Mouse (Mus musculus): ENCODE data around the gene Dkkl1. TPM values are rescaled to one million over a fixed set of nuclear protein-coding genes. Genes with fewer than 3 reads are reported as not detected.

Dkkl1 gene
- polyA plus RNA-seq, 1 experiment from 2014 or later = 1.5 TPM

DNA sequence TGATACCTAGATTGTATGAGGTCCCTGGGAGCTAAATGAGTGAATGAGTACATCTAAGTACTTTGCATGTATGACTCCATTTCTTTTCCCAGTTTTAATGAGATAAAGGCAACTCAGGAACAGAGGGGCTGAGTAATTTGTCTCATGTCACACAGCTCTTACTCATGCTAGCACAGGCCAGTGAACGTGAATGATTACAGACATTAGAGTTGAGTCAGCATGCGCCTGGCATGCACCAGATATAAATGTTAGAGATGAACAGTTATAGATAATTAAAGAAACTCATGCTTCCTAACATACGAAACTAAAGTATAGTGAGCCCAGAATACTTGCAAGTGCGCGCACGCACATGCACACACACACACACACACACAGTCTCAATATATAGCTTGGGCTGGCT lies 21.8 kb downstream of the Dkkl1 start:
- no peak for ATAC-seq (ENCODE audit: low read depth)
- H3K4me3 ChIP-seq (ENCODE audit: low read depth, low read length) = no peak overlapping the region
- H3K9me3 ChIP-seq (replicated peaks; ENCODE audit: control insufficient read depth, low read length) = no peaks in the 10 kb centered on the region
- no peaks in the 10 kb centered on the region for H3K36me3 ChIP-seq (ENCODE audit: control insufficient read depth, insufficient read depth)
- no peak overlapping the region for H3K4me2 ChIP-seq (ENCODE audit: low read depth, low read length)
- H3K27ac ChIP-seq (ENCODE audit: low read length) = no peak overlapping the region
- H3K9ac ChIP-seq (ENCODE audit: low read depth, low read length) = no peak overlapping the region
- 64% methylated on average over 6 of the region's 6 CpGs for WGBS (ENCODE audit: insufficient replicate concordance)
- peaks cover 34% of the 10 kb centered on the region for H3K27me3 ChIP-seq (ENCODE audit: control insufficient read depth, insufficient read depth, low read depth, low read length)
- H3K4me1 ChIP-seq (ENCODE audit: control insufficient read depth, low read depth, low read length) = no peaks in the 10 kb centered on the region

- Histone ChIP-seq H3K9me3 (replicated peaks; ENCODE audit: control insufficient read depth, low read length) (no peaks in the 10 kb centered on the region), H3K4me1 (ENCODE audit: control insufficient read depth, low read depth, low read length) (no peaks in the 10 kb centered on the region), H3K4me2 (ENCODE audit: low read depth, low read length) (no peak overlapping the region), H3K27me3 (ENCODE audit: control insufficient read depth, insufficient read depth, low read depth, low read length) (peaks cover 39% of the 10 kb centered on the region), H3K27ac (ENCODE audit: low read length) (no peak overlapping the region), H3K4me3 (ENCODE audit: low read depth, low read length) (no peak overlapping the region), H3K36me3 (ENCODE audit: control insufficient read depth, insufficient read depth) (no peaks in the 10 kb centered on the region), H3K9ac (ENCODE audit: low read depth, low read length) (no peak overlapping the region)
- 49% methylated on average over 16 of the region's 16 CpGs for WGBS (ENCODE audit: insufficient replicate concordance)
- ATAC-seq (ENCODE audit: low read depth) = no peak
Measured at GRCm38 (mm10) chr7:45189600-45189999, 22.3 kb downstream of the Dkkl1 start.

GRCm38 (mm10) chr7:45185921-45186320 lies 26.0 kb downstream of the Dkkl1 start:
- Histone ChIP-seq H3K4me2 (ENCODE audit: low read depth, low read length) (no peak overlapping the region), H3K9ac (ENCODE audit: low read depth, low read length) (no peak overlapping the region), H3K4me1 (ENCODE audit: control insufficient read depth, low read depth, low read length) (peaks cover 10% of the 10 kb centered on the region), H3K27me3 (ENCODE audit: control insufficient read depth, insufficient read depth, low read depth, low read length) (peaks cover 70% of the 10 kb centered on the region), H3K9me3 (replicated peaks; ENCODE audit: control insufficient read depth, low read length) (no peaks in the 10 kb centered on the region), H3K4me3 (ENCODE audit: low read depth, low read length) (no peak overlapping the region), H3K36me3 (ENCODE audit: control insufficient read depth, insufficient read depth) (no peaks in the 10 kb centered on the region), H3K27ac (ENCODE audit: low read length) (no peak overlapping the region)
- no peak for ATAC-seq (ENCODE audit: low read depth)
- WGBS (ENCODE audit: insufficient replicate concordance) = 62% methylated on average over 7 of the region's 7 CpGs

- no peak overlapping the region for H3K27ac ChIP-seq (ENCODE audit: low read length)
- H3K4me2 ChIP-seq (ENCODE audit: low read depth, low read length) = no peak overlapping the region
- H3K27me3 ChIP-seq (ENCODE audit: control insufficient read depth, insufficient read depth, low read depth, low read length) = peaks cover 82% of the 10 kb centered on the region
- H3K36me3 ChIP-seq (ENCODE audit: control insufficient read depth, insufficient read depth) = no peaks in the 10 kb centered on the region
- H3K4me3 ChIP-seq (ENCODE audit: low read depth, low read length) = no peak overlapping the region
- H3K9ac ChIP-seq (ENCODE audit: low read depth, low read length) = no peak overlapping the region
- H3K4me1 ChIP-seq (ENCODE audit: control insufficient read depth, low read depth, low read length) = peaks cover 10% of the 10 kb centered on the region
- no peaks in the 10 kb centered on the region for H3K9me3 ChIP-seq (replicated peaks; ENCODE audit: control insufficient read depth, low read length)
- WGBS (ENCODE audit: insufficient replicate concordance) = 45% methylated on average over 7 of the region's 7 CpGs
- no peak for ATAC-seq (ENCODE audit: low read depth)
Measured at GRCm38 (mm10) chr7:45183672-45184071, 28.3 kb downstream of the Dkkl1 start.

DNA sequence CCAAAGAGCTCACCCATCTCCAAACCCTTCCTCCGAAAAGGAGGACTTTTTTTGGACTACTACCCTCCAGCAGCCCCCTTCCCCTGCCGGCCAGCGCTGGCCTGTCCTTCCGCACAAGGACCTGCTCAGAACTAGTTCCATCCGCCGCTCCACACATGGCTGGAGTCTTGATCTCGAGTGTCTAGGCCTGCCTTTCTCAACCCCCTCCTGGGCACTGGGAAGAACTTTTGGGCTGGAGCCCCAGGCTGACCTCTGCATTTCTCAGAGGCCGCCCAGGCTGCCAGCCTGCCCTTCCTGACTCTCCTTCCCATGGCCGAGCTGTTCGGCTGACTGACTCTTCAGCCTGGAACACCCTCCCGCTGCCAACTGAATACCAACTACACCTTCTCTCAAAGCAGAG lies 29.3 kb downstream of the Dkkl1 start:
- WGBS (ENCODE audit: insufficient replicate concordance) = 12% methylated on average over 11 of the region's 11 CpGs
- H3K4me2 ChIP-seq (ENCODE audit: low read depth, low read length) = peak overlapping the region; percentile 71
- no peak for ATAC-seq (ENCODE audit: low read depth)
- H3K27ac ChIP-seq (ENCODE audit: low read length) = no peak overlapping the region
- H3K4me3 ChIP-seq (ENCODE audit: low read depth, low read length) = peak overlapping the region; percentile 27
- peaks cover 93% of the 10 kb centered on the region for H3K27me3 ChIP-seq (ENCODE audit: control insufficient read depth, insufficient read depth, low read depth, low read length)
- H3K9me3 ChIP-seq (replicated peaks; ENCODE audit: control insufficient read depth, low read length) = no peaks in the 10 kb centered on the region
- H3K9ac ChIP-seq (ENCODE audit: low read depth, low read length) = no peak overlapping the region
- no peaks in the 10 kb centered on the region for H3K36me3 ChIP-seq (ENCODE audit: control insufficient read depth, insufficient read depth)
- peaks cover 10% of the 10 kb centered on the region for H3K4me1 ChIP-seq (ENCODE audit: control insufficient read depth, low read depth, low read length)

- WGBS (ENCODE audit: insufficient replicate concordance) = 0% methylated on average over 34 of the region's 34 CpGs
Measured at GRCm38 (mm10) chr7:45182199-45182601, 29.7 kb downstream of the Dkkl1 start.

GRCm38 (mm10) chr7:45181540-45181939 lies 30.4 kb downstream of the Dkkl1 start:
- H3K9me3 ChIP-seq (replicated peaks; ENCODE audit: control insufficient read depth, low read length) = no peaks in the 10 kb centered on the region

More at GRCm38 (mm10) chr7:45182199-45182601, 29.7 kb downstream of the Dkkl1 start:
- Histone ChIP-seq H3K27me3 (ENCODE audit: control insufficient read depth, insufficient read depth, low read depth, low read length) (peaks cover 96% of the 10 kb centered on the region), H3K4me1 (ENCODE audit: control insufficient read depth, low read depth, low read length) (peaks cover 10% of the 10 kb centered on the region), H3K9ac (ENCODE audit: low read depth, low read length) (no peak overlapping the region), H3K9me3 (replicated peaks; ENCODE audit: control insufficient read depth, low read length) (no peaks in the 10 kb centered on the region), H3K4me3 (ENCODE audit: low read depth, low read length) (peak overlapping the region; percentile 47), H3K4me2 (ENCODE audit: low read depth, low read length) (peak overlapping the region; percentile 71), H3K36me3 (ENCODE audit: control insufficient read depth, insufficient read depth) (no peaks in the 10 kb centered on the region), H3K27ac (ENCODE audit: low read length) (no peak overlapping the region)
- peak; percentile 94 for ATAC-seq (ENCODE audit: low read depth)

DNA sequence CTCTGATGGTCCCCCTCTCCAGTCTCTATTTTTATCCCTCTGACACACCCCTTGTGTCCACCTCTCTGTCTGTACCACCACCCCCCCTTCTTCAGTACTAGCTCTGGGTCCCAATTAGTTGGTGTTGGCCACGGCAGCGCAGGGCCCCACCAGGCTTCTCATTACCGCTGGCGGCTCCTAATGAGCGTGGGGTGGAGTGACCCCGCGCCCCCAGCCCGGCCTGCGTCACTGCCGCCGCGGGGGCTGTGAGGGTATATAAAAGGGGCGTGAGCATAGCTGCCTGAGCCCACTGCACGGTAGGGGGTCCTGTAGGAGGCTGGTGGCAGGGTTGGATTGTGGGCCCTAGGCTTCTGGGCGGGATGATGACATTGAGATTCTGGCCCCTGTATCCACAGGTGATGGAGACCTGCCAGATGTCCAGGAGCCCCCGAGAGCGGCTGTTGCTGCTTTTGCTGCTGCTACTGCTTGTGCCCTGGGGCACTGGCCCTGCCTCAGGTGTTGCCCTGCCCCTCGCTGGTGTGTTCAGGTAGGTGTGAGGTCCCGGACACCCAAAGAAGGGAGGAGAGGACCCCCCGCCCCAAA lies 31.0 kb downstream of the Dkkl1 start, which contains the start of gene Pth2:
TSS of gene Pth2 (plus strand) at position 100 of the 582 bp plus-strand sequence.
- no peak within 1 kb of the TSS for H3K9ac ChIP-seq (ENCODE audit: low read depth, low read length)
- peak within 1 kb of the TSS; percentile 71 for H3K4me2 ChIP-seq (ENCODE audit: low read depth, low read length)
- H3K27me3 ChIP-seq (ENCODE audit: control insufficient read depth, insufficient read depth, low read depth, low read length) = peaks cover 96% of the 10 kb centered on the region
- WGBS (ENCODE audit: insufficient replicate concordance) = 22% methylated on average over 20 of the region's 20 CpGs
- peaks cover 10% of the 10 kb centered on the region for H3K4me1 ChIP-seq (ENCODE audit: control insufficient read depth, low read depth, low read length)
- no peaks in the 10 kb centered on the region for H3K36me3 ChIP-seq (ENCODE audit: control insufficient read depth, insufficient read depth)
- H3K27ac ChIP-seq (ENCODE audit: low read length) = no peak within 1 kb of the TSS
- H3K9me3 ChIP-seq (replicated peaks; ENCODE audit: control insufficient read depth, low read length) = no peaks in the 10 kb centered on the region
- peak within 1 kb of the TSS; percentile 47; the same call in 1 of the 2 replicates for H3K4me3 ChIP-seq (ENCODE audit: low read depth, low read length)
- ATAC-seq (ENCODE audit: low read depth) = no peak

More at GRCm38 (mm10) chr7:45181540-45181939, 30.4 kb downstream of the Dkkl1 start:
- Histone ChIP-seq H3K27me3 (ENCODE audit: control insufficient read depth, insufficient read depth, low read depth, low read length) (peaks cover 96% of the 10 kb centered on the region), H3K4me1 (ENCODE audit: control insufficient read depth, low read depth, low read length) (peaks cover 10% of the 10 kb centered on the region), H3K36me3 (ENCODE audit: control insufficient read depth, insufficient read depth) (no peaks in the 10 kb centered on the region), H3K4me2 (ENCODE audit: low read depth, low read length) (peak overlapping the region; percentile 71), H3K4me3 (ENCODE audit: low read depth, low read length) (peak overlapping the region; percentile 47; the same call in 1 of the 2 replicates), H3K27ac (ENCODE audit: low read length) (no peak overlapping the region), H3K9ac (ENCODE audit: low read depth, low read length) (no peak overlapping the region)
- ATAC-seq (ENCODE audit: low read depth) = no peak
- 4% methylated on average over 35 of the region's 35 CpGs for WGBS (ENCODE audit: insufficient replicate concordance)

- WGBS (ENCODE audit: insufficient replicate concordance) = 25% methylated on average over 7 of the region's 7 CpGs
- no peak within 1 kb of the TSS for H3K4me2 ChIP-seq (ENCODE audit: low read depth, low read length)
- peaks cover 99% of the 10 kb centered on the region for H3K27me3 ChIP-seq (ENCODE audit: control insufficient read depth, insufficient read depth, low read depth, low read length)
- H3K27ac ChIP-seq (ENCODE audit: low read length) = no peak within 1 kb of the TSS
- ATAC-seq (ENCODE audit: low read depth) = no peak
- no peaks in the 10 kb centered on the region for H3K36me3 ChIP-seq (ENCODE audit: control insufficient read depth, insufficient read depth)
- H3K4me3 ChIP-seq (ENCODE audit: low read depth, low read length) = no peak within 1 kb of the TSS
- peaks cover 10% of the 10 kb centered on the region for H3K4me1 ChIP-seq (ENCODE audit: control insufficient read depth, low read depth, low read length)
- no peak within 1 kb of the TSS for H3K9ac ChIP-seq (ENCODE audit: low read depth, low read length)
- no peaks in the 10 kb centered on the region for H3K9me3 ChIP-seq (replicated peaks; ENCODE audit: control insufficient read depth, low read length)
Measured at GRCm38 (mm10) chr7:45179469-45179868, 32.5 kb downstream of the Dkkl1 start, which contains the start of gene Gfy. Gene Gfy, minus strand, starts transcription at chr7:45179569.
